Mouse (Mus musculus): ENCODE results near the gene Ppp1r1c. TPM values are rescaled to one million over a fixed set of nuclear protein-coding genes. Genes with fewer than 3 reads are reported as not detected.

Ppp1r1c gene
- polyA plus RNA-seq, 1 experiment from 2014 or later = 0.95 TPM

DNA sequence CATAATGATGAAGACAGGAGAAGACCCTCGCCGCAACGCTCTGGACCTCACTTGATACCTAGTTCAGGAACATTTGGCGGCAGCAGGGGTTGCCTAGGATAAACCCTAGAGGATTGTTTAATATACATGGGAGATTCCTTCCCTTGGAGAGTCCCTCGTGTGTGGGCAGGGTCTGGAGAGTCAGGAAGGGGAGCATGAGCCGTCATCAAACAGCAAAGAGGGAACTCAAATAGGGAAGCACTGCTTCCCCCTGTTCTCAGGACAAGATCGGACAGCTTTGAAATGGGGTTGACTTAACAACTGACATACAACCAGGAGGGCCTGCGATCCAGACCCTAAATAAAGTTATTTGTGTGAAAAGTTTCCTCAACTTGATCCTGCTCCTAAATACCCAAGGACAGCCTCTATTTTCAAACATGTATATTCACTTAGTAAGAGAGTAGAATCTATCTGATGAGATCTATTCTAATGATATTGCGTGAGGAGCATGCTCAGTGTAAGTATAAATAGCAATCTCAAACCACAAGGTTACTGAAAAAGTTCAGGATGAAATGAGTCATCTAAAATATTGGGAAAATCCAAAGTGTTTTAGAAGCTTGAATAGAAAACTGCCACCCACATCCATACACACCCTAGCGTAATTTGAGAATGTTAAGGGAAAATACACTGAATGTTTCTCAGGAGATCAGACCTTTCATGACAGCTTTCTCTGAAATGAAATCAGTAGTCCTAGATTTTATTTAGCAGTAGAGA is 10.9 kb upstream of the Ppp1r1c start:
- no peaks in the 10 kb centered on the region for H3K36me3 ChIP-seq
- no peaks in the 10 kb centered on the region for H3K4me1 ChIP-seq
- WGBS = 89% methylated on average over 10 of the region's 10 CpGs
- H3K4me3 ChIP-seq = no peak overlapping the region
- no peaks in the 10 kb centered on the region for H3K9me3 ChIP-seq (replicated peaks)
- H3K27me3 ChIP-seq (ENCODE audit: low read depth, poor library complexity, severe bottlenecking) = no peaks in the 10 kb centered on the region
- H3K27ac ChIP-seq (replicated peaks) = no peak overlapping the region
- no peak for DNase-seq (ENCODE audit: low spot score)

DNA sequence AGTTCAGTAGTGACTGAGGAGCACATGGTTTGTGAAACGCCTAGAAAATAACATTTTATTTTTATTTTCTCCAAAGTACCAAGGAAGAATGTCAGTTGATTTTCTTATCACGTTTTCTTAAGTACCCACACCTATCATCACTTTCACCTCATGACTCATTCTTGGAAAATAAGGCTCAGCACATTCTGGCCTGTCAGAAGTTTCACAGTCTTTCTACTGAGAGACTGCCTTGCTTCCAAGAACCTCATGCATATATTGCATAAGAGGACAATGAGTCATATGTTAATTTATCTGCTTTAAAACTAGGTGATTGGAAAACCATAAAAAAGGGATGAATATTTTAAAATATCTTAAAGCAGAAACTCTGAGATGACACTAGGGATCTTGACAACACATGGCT is 9.4 kb upstream of the Ppp1r1c start:
- no peaks in the 10 kb centered on the region for H3K27me3 ChIP-seq (ENCODE audit: low read depth, poor library complexity, severe bottlenecking)
- DNase-seq (ENCODE audit: low spot score) = no peak
- no peak overlapping the region for H3K27ac ChIP-seq (replicated peaks)
- no peaks in the 10 kb centered on the region for H3K4me1 ChIP-seq
- WGBS = 77% methylated on average over 2 of the region's 2 CpGs
- no peaks in the 10 kb centered on the region for H3K36me3 ChIP-seq
- H3K4me3 ChIP-seq = no peak overlapping the region
- no peaks in the 10 kb centered on the region for H3K9me3 ChIP-seq (replicated peaks)

DNA sequence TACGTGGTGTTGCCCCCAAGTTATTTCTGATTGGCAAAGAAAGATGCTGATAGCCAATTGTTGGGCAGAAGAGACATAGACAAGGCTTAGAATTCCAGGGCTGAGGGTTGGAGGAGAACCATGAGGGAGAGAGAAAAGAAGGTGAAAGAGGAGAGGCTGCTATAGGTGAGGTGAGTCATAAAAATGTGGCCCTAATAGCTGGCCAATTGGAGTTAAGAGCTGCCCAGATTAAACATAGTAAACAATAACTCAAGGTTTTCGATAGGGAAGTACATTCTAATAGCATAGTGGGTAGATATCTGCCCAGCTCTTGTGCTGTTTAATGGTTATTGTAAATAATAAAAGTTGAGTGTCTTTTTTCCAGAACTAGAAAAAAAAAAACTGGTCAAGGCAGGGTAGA is 2.8 kb upstream of the Ppp1r1c start:
- Histone ChIP-seq H3K9me3 (replicated peaks) (no peaks in the 10 kb centered on the region), H3K36me3 (no peaks in the 10 kb centered on the region), H3K4me1 (no peaks in the 10 kb centered on the region), H3K27me3 (ENCODE audit: low read depth, poor library complexity, severe bottlenecking) (no peaks in the 10 kb centered on the region), H3K27ac (replicated peaks) (no peak overlapping the region), H3K4me3 (no peak overlapping the region)
- DNase-seq (ENCODE audit: low spot score) = no peak
- WGBS = 87% methylated on average over 2 of the region's 2 CpGs

GRCm38 (mm10) chr2:79713662-79714091 is 6.1 kb downstream of the Ppp1r1c start:
- Histone ChIP-seq H3K9me3 (replicated peaks) (no peaks in the 10 kb centered on the region), H3K27me3 (ENCODE audit: low read depth, poor library complexity, severe bottlenecking) (no peaks in the 10 kb centered on the region), H3K4me1 (no peaks in the 10 kb centered on the region), H3K27ac (replicated peaks) (no peak overlapping the region), H3K4me3 (no peak overlapping the region), H3K36me3 (no peaks in the 10 kb centered on the region)
- WGBS = 83% methylated on average over 3 of the region's 3 CpGs
- DNase-seq (ENCODE audit: low spot score) = no peak

DNA sequence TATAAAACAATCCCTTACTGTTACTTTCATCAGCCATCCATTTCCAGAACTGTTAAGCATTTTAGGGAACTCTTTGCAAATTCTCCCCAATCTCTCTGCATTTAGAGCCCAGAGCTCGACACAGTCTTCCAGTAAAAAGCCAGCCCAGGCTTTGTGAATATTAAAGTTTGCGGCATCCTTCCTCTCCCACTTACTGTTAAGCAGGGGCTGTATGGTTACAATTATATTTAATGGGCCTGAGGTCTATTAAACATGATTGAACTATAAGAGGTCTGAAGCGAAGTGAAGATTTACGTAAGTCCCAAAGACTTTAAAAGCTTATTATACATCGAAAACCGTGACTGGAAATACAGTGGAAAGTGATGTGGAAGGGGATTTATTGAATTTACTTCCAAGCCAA is 7.2 kb downstream of the Ppp1r1c start:
- H3K36me3 ChIP-seq = no peaks in the 10 kb centered on the region
- no peak for DNase-seq (ENCODE audit: low spot score)
- no peaks in the 10 kb centered on the region for H3K27me3 ChIP-seq (ENCODE audit: low read depth, poor library complexity, severe bottlenecking)
- H3K9me3 ChIP-seq (replicated peaks) = no peaks in the 10 kb centered on the region
- no peak overlapping the region for H3K4me3 ChIP-seq
- no peaks in the 10 kb centered on the region for H3K4me1 ChIP-seq
- 92% methylated on average over 6 of the region's 6 CpGs for WGBS
- H3K27ac ChIP-seq (replicated peaks) = no peak overlapping the region

GRCm38 (mm10) chr2:79715925-79716324 is 8.3 kb downstream of the Ppp1r1c start:
- H3K9me3 ChIP-seq (replicated peaks) = no peaks in the 10 kb centered on the region
- 73% methylated on average over 2 of the region's 2 CpGs for WGBS
- no peak overlapping the region for H3K27ac ChIP-seq (replicated peaks)
- H3K4me3 ChIP-seq = no peak overlapping the region
- no peaks in the 10 kb centered on the region for H3K27me3 ChIP-seq (ENCODE audit: low read depth, poor library complexity, severe bottlenecking)
- H3K4me1 ChIP-seq = no peaks in the 10 kb centered on the region
- H3K36me3 ChIP-seq = no peaks in the 10 kb centered on the region
- DNase-seq (ENCODE audit: low spot score) = no peak

DNA sequence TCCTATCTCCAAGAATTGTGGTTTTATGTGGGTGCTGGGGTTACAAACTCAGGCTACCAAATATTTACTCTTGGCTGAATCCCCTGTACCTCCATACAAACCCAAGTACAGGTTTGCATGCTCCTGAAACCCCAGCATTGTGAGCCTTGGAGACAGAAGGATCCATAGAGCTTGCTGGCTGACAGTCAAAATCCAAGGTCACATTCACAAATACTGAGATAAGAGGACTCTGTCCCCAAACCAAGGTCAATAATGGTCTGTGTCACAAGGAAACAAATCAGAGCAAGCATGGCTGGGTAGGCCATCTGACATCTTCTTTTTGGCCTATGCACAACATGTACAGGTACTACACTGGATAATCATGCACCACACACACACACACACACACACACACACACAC is 10.3 kb downstream of the Ppp1r1c start:
- Histone ChIP-seq H3K27me3 (ENCODE audit: low read depth, poor library complexity, severe bottlenecking) (no peaks in the 10 kb centered on the region), H3K4me1 (no peaks in the 10 kb centered on the region), H3K36me3 (no peaks in the 10 kb centered on the region), H3K4me3 (no peak overlapping the region), H3K27ac (replicated peaks) (no peak overlapping the region), H3K9me3 (replicated peaks) (no peaks in the 10 kb centered on the region)
- DNase-seq (ENCODE audit: low spot score) = no peak

DNA sequence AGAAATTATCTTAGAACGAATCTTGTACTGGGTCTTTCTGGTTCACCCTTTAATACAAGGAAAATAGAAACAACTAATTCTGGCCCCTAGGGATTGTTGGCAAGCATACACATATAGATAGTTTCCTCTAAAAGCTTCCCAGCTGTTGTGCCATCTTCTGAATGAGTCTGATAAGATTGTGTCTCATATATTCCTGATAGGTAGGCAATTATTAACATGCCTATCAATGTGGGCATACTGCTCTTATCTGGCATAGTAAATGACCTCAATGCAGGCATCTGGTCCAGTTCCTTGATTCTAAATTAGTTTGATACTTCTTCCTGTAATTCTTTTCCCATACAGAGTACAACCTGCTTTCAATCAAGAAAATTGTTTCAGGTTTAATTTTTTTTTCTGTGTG is 14.8 kb downstream of the Ppp1r1c start:
- H3K9me3 ChIP-seq (replicated peaks) = no peaks in the 10 kb centered on the region
- H3K4me3 ChIP-seq = no peak overlapping the region
- no peaks in the 10 kb centered on the region for H3K4me1 ChIP-seq
- no peak for DNase-seq (ENCODE audit: low spot score)
- H3K27me3 ChIP-seq (ENCODE audit: low read depth, poor library complexity, severe bottlenecking) = no peaks in the 10 kb centered on the region
- 91% methylated on average over 1 of the region's 1 CpGs for WGBS
- H3K27ac ChIP-seq (replicated peaks) = no peak overlapping the region
- no peaks in the 10 kb centered on the region for H3K36me3 ChIP-seq

GRCm38 (mm10) chr2:79738958-79739357 is 31.4 kb downstream of the Ppp1r1c start:
- H3K4me3 ChIP-seq = no peak overlapping the region
- H3K27me3 ChIP-seq (ENCODE audit: low read depth, poor library complexity, severe bottlenecking) = no peaks in the 10 kb centered on the region
- H3K27ac ChIP-seq (replicated peaks) = no peak overlapping the region
- WGBS = 93% methylated on average over 2 of the region's 2 CpGs
- no peaks in the 10 kb centered on the region for H3K4me1 ChIP-seq
- H3K36me3 ChIP-seq = no peaks in the 10 kb centered on the region
- DNase-seq (ENCODE audit: low spot score) = no peak
- H3K9me3 ChIP-seq (replicated peaks) = peaks cover 5% of the 10 kb centered on the region; the same call in 1 of the 2 replicates

- Histone ChIP-seq H3K27ac (replicated peaks) (no peak overlapping the region), H3K36me3 (no peaks in the 10 kb centered on the region), H3K27me3 (ENCODE audit: low read depth, poor library complexity, severe bottlenecking) (no peaks in the 10 kb centered on the region), H3K4me1 (no peaks in the 10 kb centered on the region), H3K9me3 (replicated peaks) (peaks cover 2% of the 10 kb centered on the region; the same call in 1 of the 2 replicates), H3K4me3 (no peak overlapping the region)
- no peak for DNase-seq (ENCODE audit: low spot score)
- 77% methylated on average over 2 of the region's 2 CpGs for WGBS
These were observed 34.4 kb downstream of the Ppp1r1c start for GRCm38 (mm10) chr2:79741966-79742365.

- Histone ChIP-seq H3K4me1 (no peaks in the 10 kb centered on the region), H3K27me3 (ENCODE audit: low read depth, poor library complexity, severe bottlenecking) (no peaks in the 10 kb centered on the region), H3K4me3 (no peak overlapping the region), H3K27ac (replicated peaks) (no peak overlapping the region), H3K36me3 (no peaks in the 10 kb centered on the region), H3K9me3 (replicated peaks) (no peaks in the 10 kb centered on the region)
- WGBS = 89% methylated on average over 4 of the region's 4 CpGs
- DNase-seq (ENCODE audit: low spot score) = no peak
These were observed 36.6 kb downstream of the Ppp1r1c start for GRCm38 (mm10) chr2:79744164-79744563.

DNA sequence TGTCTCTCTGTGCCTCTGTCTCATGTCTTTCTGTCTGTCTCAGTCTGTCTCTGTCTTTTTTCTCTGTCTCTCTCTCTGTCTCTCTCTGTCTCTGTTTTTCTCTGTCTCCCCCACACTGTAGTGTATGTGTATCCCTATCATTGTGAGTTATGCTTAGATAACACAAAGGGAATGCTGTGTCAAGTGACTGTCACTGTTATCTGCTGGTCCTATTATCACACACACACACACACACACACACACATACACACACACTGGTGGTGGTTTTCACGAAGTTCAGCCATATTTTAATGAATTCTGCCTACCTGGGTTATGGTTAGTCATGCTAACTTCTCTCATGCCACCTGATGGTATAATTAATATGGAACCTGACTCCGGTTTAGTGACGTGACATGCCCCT is 44.1 kb downstream of the Ppp1r1c start:
- no peaks in the 10 kb centered on the region for H3K36me3 ChIP-seq
- H3K4me3 ChIP-seq = no peak overlapping the region
- no peaks in the 10 kb centered on the region for H3K27me3 ChIP-seq (ENCODE audit: low read depth, poor library complexity, severe bottlenecking)
- no peak for DNase-seq (ENCODE audit: low spot score)
- WGBS = 78% methylated on average over 3 of the region's 3 CpGs
- H3K9me3 ChIP-seq (replicated peaks) = no peaks in the 10 kb centered on the region
- H3K27ac ChIP-seq (replicated peaks) = no peak overlapping the region
- no peaks in the 10 kb centered on the region for H3K4me1 ChIP-seq

DNA sequence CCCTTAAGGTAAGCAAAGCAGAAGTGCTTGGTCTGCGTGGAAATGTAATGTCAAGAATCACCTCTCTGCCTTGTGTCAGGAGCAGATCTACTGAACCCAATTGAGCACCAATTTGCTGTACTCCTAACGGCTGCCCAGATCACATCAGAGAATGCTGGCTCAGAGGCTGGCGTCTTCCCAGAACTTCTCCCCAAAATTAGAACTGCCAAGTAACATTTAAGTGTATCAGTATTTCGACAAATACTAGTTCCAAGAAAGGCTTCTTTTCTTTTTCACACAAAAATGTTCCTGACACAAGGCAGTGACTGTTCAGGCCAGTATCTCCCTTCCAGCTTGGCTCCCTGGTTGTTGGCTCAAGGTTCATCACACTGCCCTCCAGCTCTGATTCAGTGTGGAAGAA is 52.4 kb downstream of the Ppp1r1c start:
- no peak for DNase-seq (ENCODE audit: low spot score)
- H3K9me3 ChIP-seq (replicated peaks) = no peaks in the 10 kb centered on the region
- no peaks in the 10 kb centered on the region for H3K27me3 ChIP-seq (ENCODE audit: low read depth, poor library complexity, severe bottlenecking)
- H3K4me3 ChIP-seq = no peak overlapping the region
- whole genome bisulfite sequencing = 89% methylated on average over 4 of the region's 4 CpGs
- H3K36me3 ChIP-seq = no peaks in the 10 kb centered on the region
- H3K27ac ChIP-seq (replicated peaks) = no peak overlapping the region
- no peaks in the 10 kb centered on the region for H3K4me1 ChIP-seq
